Mouse (Mus musculus) ES-E14 (cell line): ENCODE results near the gene Tmem87b.

Experiments
- CHD2 ChIP-seq: IDR thresholded peaks from 2 replicates; pipeline ENCODE4 v1.6.1; 2014; ENCODE audit warnings: mild to moderate bottlenecking, low read depth, low read length, inconsistent platforms
- MAFK ChIP-seq: IDR thresholded peaks from 2 replicates; pipeline ENCODE4 v1.6.1; 2014; ENCODE audit warnings: mild to moderate bottlenecking, low read depth, low read length, inconsistent platforms; ENCODE audit not compliant: insufficient read depth
- ZC3H11A ChIP-seq: IDR thresholded peaks from 2 replicates; pipeline ENCODE4 v1.6.1; 2012; ENCODE audit warnings: low read depth, mild to moderate bottlenecking, inconsistent platforms, low read length, borderline replicate concordance
- ZNF384 ChIP-seq: IDR thresholded peaks from 2 replicates; pipeline ENCODE4 v1.6.1; 2012; ENCODE audit warnings: low read depth, low read length, inconsistent platforms

DNA sequence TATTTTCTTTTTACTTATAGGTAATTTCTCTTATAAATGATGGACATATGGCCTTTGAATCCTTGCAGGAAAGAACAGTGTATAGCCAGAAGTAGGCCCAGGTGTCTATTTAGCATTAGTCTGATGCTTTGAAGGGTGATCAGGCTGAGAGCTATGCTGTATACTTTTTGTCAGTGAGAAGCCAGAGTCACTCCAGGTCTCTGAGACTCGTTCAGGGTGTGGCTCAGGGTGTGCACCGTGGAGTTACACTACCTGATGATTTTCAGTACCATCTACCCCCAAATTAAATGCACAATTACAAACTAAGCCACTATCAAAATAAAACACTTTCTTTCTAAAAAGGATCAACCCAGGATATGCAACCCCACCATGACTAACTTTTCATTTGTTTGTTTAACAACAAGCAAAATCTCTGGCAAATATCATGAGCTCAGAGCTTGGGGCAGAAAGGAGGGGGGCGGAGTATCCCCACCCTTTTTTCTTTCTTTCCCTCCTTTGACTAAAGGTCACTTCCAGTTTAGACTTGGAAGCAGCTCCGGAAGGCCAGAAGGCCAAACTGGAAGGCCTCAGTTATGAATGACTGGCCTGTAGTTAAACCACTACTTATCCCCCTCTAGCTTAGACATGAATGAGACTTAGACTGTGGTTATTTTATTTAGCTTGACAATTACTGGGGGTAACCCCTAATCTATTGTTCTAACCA, 49.2 kb upstream of the Tmem87b start:
- TF ChIP-seq CHD2 (no peak), ZNF384 (no peak), MAFK (no peak), ZC3H11A (no peak)
